Mouse (Mus musculus) Patski (cell line): Measurements from ENCODE around the gene Dock1. TPM values are rescaled to one million over a fixed set of nuclear protein-coding genes. Genes with fewer than 3 reads are reported as not detected.

ENCODE experiments used
- ATAC-seq: fragments of 100-300 bp; one replicate; pipeline ENCODE4 v1.8.0; 2021
- CTCF ChIA-PET: fragments of 350-600 bp; sonication (Branson Sonifier 250); formaldehyde crosslinking; loops from one replicate; lab custom pipeline; 2022; ENCODE audit warnings: inconsistent platforms; lab: Charles Lee
- POLR2A ChIA-PET: fragments of 350-600 bp; sonication (Branson Sonifier 250); formaldehyde crosslinking; loops from one replicate; lab custom pipeline; 2022; ENCODE audit warnings: antibody characterized with exemption, inconsistent platforms; lab: Charles Lee
- DNase-seq: peaks from one replicate; pipeline ENCODE4 v3.0.0-alpha.2; 2011; ENCODE audit warnings: low read depth, low spot score
- H3K27me3 ChIP-seq: fragments of 371-371 bp; one replicate; pipeline ENCODE4 v1.5.1; 2021
- CTCF ChIP-seq: fragments of 100-300 bp; IDR thresholded peaks from one replicate; pipeline ENCODE4 v1.5.1; 2021
- in situ Hi-C: fragments of 300-500 bp; cut with MboI; formaldehyde crosslinking; loops from 3 replicates; pipeline ENCODE4 v1.11.1; 2018; ENCODE audit warnings: low pct_unique_long_range_greater_than_20kb, mixed read lengths
- polyA plus RNA-seq: library from polyadenylated mRNA; unstranded; gene quantifications from one replicate; pipeline ENCODE4 v1.2.3, GENCODE M21; 2021

The Dock1 gene
- polyA plus RNA-seq, 1 experiment from 2014 or later = 75.3 TPM

DNA sequence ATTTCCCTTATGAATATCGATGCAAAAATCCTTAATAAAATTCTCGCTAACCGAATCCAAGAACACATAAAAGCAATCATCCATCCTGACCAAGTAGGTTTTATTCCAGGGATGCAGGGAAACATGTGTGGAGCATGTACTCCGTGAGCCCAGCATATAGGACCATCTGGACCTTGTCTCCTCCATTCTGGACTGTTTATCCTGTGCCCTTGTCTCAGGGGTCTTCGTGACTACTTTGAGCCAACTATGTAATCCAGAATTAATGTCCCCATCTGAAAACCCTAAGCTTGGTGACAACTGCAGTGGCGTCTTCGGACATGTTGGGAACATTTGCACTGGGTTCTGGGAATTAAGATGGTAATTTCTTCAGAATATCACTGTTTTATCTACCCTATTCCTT, 51.9 kb downstream of the Dock1 start:
- DNase-seq (no peak), ATAC-seq (no peak)
- in situ Hi-C loops = no loop called here
- H3K27me3 ChIP-seq = no peaks in the 10 kb centered on the region
- TF ChIP-seq CTCF = no peak
- POLR2A ChIA-PET = no interaction called here
- CTCF ChIA-PET = no interaction called here

GRCm38 (mm10) chr7:134722955-134723354, 52.5 kb downstream of the Dock1 start:
- POLR2A ChIA-PET = no interaction called here
- no peaks in the 10 kb centered on the region for H3K27me3 ChIP-seq
- TF ChIP-seq CTCF = no peak
- in situ Hi-C loops = no loop called here
- CTCF ChIA-PET = no interaction called here
- ATAC-seq (no peak), DNase-seq (no peak)

GRCm38 (mm10) chr7:134723509-134723908, 53.1 kb downstream of the Dock1 start:
- in situ Hi-C loops = no loop called here
- no peak for ATAC-seq
- H3K27me3 ChIP-seq = no peaks in the 10 kb centered on the region
- DNase-seq = no peak
- POLR2A ChIA-PET = no interaction called here
- CTCF ChIA-PET = no interaction called here
- no peak for TF ChIP-seq CTCF

- POLR2A ChIA-PET = no interaction called here
- H3K27me3 ChIP-seq = no peaks in the 10 kb centered on the region
- TF ChIP-seq CTCF = no peak
- no peak for DNase-seq
- CTCF ChIA-PET = no interaction called here
- in situ Hi-C loops = no loop called here
- no peak for ATAC-seq
Observed at GRCm38 (mm10) chr7:134724841-134725240, 54.4 kb downstream of the Dock1 start.

DNA sequence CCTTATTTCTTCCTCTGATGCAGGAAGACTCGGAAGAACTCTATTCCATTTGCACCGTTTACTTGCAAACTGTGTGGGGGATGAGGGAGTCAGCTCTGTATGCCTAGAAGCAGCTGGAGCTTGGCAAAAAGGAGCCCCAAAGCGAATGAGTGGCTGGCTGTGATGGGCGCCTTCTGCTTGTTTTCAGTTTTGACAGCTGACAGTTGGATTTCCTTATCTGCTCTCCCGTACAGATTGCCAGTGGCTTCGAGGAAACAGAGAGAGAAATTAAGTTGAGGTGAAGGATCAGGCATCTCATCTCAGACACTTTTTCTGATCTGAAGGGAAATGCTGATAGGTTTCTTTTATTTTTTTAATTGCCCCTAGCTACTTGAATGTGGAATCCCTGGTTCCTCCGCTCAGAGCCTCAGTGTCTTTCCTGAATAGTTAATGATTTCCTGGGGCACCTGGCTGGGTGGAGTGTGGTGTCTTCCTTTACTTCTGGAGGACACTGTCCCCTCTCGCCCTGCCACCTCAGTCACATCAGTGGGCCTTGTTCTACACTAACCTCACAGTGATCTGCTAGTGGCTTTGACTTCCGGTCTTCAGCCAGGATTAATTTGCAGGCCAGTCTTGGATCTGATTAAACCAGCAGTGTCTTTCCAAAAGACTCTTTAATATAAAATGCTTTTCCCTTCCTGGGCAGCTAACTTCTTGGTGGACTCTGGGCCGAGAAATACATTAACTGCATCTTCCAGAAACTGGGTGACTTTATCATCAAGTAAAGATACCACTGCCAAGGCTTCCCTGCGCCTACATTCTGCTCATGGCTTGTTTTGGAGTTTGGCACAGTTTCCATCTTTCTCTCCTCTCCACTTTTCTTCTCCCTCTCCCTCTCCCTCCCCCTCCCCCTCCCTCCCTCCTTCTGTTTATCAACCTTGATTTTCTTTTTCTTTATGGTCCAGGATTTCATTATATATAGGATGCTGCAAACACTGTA, 55.4 kb downstream of the Dock1 start:
- in situ Hi-C loops = no loop called here
- ChIA-PET POLR2A (no interaction called here), CTCF (no interaction called here)
- DNase-seq (no peak), ATAC-seq (no peak)
- no peak for TF ChIP-seq CTCF
- no peaks in the 10 kb centered on the region for H3K27me3 ChIP-seq

- no peak for ATAC-seq
- DNase-seq = no peak
- ChIA-PET CTCF (interaction anchor here (1.6 kb wide), 1 partner anchor 15 kb away, joined by 3 read pairs; no protein-coding TSS in a partner anchor), POLR2A (interaction anchor here (1.3 kb wide), 1 partner anchor 18 kb away, joined by 3 read pairs; no protein-coding TSS in a partner anchor)
- in situ Hi-C loops = no loop called here
- no peaks in the 10 kb centered on the region for H3K27me3 ChIP-seq
- no peak for TF ChIP-seq CTCF
Observed at GRCm38 (mm10) chr7:134726530-134727258, 56.2 kb downstream of the Dock1 start.

DNA sequence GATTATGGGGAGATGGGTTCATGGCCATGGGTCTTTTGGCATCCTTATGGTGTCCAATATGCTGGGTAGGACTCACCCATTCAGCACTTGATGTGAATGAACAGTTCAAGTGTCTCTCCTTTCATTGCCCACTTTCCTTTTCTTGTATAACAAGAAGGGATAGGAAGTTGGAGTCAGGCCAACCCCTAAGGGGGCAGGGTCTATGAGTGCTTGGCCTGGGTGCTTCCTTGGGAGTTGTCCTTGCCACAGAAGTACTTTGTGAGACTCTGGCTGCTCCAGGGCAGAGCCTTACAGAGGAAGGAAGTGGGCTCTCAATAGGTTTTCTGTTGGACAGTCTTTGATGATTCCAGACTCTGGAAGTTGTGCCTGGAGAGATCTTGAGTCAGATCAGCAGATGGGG, 58.9 kb downstream of the Dock1 start:
- no peaks in the 10 kb centered on the region for H3K27me3 ChIP-seq
- ATAC-seq = no peak
- CTCF ChIA-PET = no interaction called here
- in situ Hi-C loops = no loop called here
- TF ChIP-seq CTCF = no peak
- no peak for DNase-seq
- POLR2A ChIA-PET = no interaction called here

DNA sequence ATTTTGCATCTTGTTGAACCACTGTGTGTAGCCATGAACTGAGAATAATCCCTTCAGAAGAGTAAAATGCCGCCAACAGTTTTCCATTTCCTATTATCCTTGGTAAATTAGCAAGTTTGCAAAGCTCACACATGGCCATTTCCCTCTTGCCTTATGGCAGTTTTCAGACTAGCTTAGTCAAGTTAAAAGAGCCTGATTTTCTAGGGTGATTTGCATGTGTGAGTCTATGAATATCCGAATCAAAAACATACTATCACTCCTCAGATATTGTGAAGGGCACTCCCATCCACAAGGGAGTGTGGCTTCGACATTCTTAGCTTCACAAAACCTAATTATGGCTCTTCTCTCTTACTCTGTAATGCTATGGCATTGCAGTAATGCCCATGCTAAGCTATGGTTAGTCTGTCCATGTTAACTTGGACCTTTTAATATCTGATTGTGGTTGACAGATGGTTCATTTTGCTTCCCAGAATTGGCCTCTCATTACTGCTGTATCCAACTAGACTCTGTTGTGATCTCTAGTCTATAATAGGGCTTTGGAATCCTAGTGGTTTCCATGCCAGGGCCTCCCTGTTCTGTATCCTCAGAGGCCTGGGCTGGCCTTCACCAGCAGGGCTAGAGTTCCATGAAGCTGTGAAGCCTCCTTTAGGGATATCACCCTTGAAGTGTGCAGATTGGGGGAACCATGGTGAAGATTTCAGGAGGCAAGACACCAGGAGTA, 60.1 kb downstream of the Dock1 start:
- no peak for TF ChIP-seq CTCF
- ATAC-seq (no peak), DNase-seq (no peak)
- ChIA-PET CTCF (interaction anchor here (0.6 kb wide), 1 partner anchor 167 kb away, joined by 3 read pairs; no protein-coding TSS in a partner anchor), POLR2A (no interaction called here)
- no peaks in the 10 kb centered on the region for H3K27me3 ChIP-seq
- in situ Hi-C loops = no loop called here

DNA sequence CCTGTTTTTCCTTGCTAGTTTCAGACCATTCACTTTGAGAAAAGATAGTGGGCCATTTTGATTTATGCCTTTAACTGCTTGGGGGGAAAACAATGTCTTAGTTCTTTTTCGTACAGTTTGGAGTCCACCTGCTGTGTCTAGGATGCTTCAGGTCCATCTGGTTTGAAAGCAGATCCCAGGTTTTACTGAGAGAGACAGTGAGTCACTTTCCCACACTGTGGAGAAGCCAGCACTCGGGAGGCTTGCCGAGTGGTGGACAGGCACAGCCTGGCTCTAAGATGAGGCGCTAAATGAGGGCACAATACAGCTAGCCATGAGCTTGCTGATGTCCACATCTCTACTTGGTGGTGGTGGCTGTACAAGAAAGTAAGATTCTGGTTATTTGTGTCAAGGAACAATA, 76.6 kb downstream of the Dock1 start:
- in situ Hi-C loops = no loop called here

GRCm38 (mm10) chr7:134748376-134748775, 77.9 kb downstream of the Dock1 start:
- no peaks in the 10 kb centered on the region for H3K27me3 ChIP-seq
- TF ChIP-seq CTCF = no peak
- in situ Hi-C loops = no loop called here
- ATAC-seq (no peak), DNase-seq (no peak)
- ChIA-PET CTCF (no interaction called here), POLR2A (no interaction called here)

More for the DNA sequence above, 76.6 kb downstream of the Dock1 start:
- DNase-seq (no peak), ATAC-seq (no peak)
- ChIA-PET POLR2A (no interaction called here), CTCF (interaction anchor here (1.2 kb wide), 1 partner anchor 10 kb away, joined by 4 read pairs; no protein-coding TSS in a partner anchor)
- TF ChIP-seq CTCF = no peak
- H3K27me3 ChIP-seq = no peaks in the 10 kb centered on the region
